Mouse (Mus musculus) spleen, adult 12 weeks (tissue): ENCODE results near the gene Snapin.

Source experiments
- DNase-seq: peaks from one replicate; pipeline ENCODE4 v3.0.0; 2022; ENCODE audit warnings: low spot score

Snapin gene

DNA sequence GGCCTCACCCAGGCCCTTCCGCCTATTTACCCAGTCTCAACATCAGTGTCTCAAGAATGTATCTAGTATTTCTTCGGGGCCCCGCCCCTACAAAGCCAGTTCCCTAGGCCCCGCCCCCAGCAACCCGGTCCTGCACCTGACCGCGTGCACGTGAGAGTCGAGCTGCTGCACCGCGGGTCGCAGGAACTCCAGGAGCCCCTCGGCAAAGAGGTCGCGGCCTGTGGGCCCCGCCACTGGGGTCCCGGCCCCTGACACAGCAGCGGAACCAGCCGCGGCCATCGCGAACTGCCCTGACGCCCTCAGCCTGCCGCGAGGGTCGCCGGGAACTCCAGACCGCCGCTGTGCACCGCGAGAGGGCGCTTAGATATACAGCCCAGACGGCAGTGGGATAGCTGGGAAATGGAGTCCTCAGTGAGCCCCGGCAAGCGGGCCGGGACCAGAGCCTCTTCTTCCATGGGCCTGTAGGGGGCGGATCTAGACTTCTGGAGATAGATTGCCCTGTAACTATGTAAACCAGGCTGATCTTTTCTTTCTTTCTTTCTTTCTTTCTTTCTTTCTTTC is at the start of gene Snapin:
Gene Snapin, minus strand, starts transcription at position 338 of the 561 bp plus-strand sequence.
- DNase-seq, result peak; percentile 96

DNA sequence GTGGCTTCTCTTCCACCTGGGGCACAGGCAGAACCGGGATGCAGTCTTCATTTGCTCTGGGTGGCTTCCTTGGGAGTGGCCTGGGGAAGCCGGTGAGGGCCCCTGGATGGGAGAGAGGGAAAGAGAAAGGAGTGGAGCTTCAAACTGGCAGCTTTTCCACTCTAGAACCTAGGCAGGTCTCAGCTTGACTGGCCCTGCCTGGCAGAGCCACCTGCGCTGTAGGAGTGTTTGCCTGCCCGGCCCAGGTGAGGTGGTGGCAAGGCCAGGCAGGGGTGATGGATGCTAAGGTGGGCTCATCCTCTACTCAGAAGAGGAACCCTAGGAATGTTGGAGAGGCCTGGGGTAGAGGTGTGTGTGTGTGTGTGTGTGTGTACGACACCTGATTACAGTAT is 47.1 kb upstream of the Snapin start:
- DNase-seq, result no peak

DNA sequence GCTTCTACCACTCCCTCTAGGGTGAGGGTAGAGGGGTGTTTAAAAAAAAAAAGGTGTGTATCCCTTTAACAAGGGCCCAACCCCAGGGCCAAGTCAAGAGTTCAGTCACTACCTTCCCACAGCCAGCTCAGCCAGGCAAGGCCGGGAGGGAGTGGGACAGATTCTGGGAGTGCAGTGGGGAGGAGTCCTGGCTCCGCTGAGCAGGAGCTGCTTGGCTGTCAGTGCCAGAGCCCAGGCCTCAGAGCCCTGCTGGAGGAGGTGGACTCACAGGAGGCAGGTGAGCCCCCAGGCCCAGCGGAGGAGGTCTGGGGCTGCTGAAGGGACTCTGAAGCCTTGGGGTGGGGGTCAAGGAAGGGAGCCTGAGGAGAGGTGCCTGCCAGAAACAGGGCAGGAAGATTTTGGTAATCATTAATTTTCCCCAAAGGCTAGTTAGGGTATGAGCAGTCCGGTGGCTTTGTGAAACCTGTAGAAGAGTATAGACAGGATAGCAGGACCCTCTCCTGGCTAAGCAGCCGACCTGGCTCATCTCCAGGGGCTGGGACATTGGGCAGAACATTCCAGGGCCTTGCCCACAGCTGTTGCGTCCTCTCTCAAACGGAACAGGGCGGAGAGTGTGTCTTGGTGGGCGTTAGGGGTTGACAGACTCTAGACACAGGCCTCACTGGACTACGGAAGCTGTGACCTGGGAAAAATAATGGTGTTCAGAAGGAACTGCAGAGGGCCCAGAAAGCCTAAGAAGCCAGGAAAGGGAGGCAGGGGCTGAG is 46.5 kb upstream of the Snapin start, which contains the start of gene S100a16:
Gene S100a16, plus strand, starts transcription at position 114 of the 764 bp plus-strand sequence.
- DNase-seq, result no peak

DNA sequence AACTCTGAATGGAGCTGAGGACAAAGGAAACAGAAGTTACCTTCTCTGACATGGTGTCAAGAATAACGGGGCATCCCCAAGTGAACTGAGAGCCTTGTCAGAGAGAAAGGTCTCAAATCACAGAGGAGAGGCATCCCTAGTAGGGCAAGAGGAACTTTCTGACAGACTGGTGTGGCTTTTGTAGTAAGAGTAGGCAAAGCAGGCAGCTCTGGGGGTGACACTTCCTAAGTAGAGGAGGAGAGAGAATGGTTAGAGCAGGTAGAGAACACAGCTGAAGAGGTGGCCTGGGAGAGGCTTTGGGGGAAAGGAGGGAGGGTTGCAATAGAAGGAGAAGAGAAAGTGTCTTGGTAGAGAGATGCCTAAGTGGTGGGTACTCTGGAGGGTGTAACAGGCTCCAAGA is 44.6 kb upstream of the Snapin start:
- DNase-seq, result no peak

DNA sequence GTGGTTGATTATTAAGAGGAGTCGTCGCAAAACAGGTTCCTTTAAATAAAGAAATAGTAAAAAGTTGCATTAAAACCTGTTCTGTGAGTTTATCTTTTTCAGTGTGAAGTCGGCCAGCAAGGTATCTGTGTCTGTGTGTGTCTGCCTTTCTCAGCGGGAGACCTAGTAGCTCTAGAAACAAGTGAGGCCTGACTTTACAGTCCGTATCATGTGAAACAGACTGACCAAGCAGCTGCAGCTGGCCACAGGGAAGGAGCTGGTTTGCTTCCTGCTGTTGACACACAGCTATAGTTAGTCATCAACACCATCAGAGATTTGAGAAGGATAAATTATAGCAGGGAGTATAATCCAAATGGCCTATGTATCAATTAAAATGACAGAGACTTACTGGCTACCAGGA is 40.9 kb upstream of the Snapin start:
- DNase-seq, result no peak

DNA sequence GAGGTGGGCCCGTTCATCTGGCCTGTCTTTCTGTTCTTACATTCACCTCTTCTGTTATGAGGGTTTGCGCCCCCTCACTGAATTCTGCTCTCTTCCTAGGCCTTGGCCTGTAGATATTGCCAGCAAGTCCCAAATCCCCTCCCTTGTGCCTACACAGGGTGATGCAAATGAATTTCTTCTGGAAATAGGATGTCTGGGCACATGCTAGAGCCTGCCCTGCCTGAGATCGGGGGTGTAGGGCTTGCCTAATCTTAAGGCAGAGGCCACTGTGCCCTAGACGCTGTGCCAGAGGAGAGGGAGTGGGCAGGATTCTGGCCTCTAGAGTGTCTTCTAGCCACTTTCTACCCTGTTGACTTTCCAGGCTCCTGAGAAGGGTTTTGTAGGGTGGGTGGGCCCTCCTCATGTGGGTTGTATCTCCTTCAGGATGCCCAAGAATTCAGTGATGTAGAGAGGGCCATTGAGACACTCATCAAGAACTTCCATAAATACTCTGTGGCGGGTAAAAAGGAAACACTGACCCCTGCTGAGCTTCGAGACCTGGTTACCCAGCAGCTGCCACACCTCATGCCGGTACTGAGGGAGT is 36.5 kb upstream of the Snapin start:
- no peak for DNase-seq

DNA sequence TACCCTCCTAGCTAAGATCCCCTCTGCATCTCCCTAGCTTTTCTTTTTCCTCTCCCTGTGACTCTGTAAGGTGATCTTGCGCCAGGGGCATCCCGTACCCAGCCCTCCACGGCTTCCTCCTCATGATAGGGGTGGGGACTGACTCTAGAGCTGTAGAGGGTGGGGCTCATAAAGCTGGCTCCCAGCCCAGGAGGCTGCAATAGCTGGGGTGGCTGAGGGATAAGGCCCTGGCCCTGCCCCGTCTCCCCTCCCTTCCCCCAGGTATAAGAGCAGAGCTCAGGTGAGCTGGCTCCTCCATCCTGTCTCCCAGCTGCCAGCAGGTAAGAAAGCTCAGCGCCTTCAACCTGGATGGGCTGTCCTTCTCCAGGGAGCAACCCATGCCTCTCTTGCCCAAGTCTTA is 35.7 kb upstream of the Snapin start, which contains the start of gene S100a14:
Gene S100a14, plus strand, starts transcription at position 277 of the 400 bp plus-strand sequence.
- DNase-seq, result no peak

DNA sequence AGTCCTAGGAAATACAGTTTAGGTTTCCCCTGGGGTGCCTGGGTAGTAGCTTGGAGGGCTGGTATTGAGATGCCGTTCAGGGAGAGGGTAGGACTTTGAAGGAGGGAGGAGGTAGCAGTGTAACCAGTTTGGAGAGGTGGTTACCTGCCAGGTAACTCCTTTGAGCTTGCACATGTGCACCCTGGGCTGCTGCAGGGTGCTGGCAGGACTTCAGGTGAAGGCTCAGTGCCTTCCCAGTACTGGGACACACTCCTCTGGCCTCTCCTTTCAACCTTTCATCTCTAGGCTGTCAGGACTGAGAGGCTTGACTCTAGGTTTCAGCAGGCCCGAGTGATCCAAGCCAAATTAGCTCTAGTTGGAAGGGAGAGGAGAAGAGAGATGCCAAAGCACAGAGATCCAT is 35.2 kb upstream of the Snapin start:
- DNase-seq, result no peak

DNA sequence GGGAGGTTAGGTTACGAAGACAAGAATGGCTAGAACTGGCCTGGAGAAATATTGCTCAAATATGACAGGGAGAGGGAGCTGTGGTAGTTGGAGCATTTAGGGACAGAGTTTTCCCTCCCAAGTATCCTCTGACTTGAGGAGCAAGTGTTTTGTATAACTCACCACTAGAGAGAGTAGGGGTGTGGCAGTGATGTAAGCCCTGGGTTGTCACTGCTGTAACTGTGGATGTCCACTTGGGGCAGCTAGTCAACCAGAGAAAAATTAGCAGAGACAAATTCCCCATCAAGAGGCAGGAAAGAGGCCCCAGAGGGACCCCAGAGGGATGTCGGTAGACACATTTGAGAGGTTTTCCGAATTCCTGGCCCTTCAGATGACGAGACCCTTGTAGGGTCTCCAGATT is 34.6 kb upstream of the Snapin start:
- no peak for DNase-seq

DNA sequence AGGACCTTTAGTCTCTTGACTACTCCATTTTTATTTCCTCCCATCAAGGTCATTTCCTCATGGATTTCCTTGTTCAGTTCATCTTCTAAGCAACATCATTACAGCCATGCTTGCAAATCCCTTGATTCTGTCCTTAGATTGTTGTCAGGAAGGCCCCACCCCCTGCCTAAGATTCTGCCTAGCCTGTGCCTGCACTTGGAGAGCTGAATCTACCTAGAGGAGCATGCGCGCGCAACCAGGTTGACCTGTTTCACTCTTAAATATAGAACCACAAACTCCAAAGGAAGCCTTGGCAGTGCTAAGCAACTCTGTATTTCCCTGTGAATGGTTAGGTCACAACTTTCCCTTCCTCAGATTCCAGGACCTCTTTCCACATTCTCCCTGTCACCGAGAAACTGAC is 26.9 kb upstream of the Snapin start:
- DNase-seq, result no peak

DNA sequence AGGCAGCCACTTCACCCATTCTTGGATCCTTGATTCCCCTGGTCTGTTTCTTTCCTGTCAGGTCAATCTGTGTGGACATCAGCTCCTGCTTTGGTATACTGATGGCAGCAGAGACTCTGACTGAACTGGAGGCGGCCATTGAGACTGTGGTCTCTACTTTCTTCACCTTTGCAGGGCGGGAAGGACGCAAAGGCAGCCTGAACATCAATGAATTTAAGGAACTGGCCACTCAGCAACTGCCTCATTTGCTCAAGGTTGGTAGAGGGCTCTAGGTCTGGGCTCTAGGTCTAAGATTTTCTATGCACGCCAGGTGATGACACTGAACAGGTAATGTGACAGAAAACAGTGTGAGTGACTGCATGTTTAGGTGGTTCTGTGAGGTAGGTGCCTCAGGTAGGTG is 25.0 kb upstream of the Snapin start:
- no peak for DNase-seq

DNA sequence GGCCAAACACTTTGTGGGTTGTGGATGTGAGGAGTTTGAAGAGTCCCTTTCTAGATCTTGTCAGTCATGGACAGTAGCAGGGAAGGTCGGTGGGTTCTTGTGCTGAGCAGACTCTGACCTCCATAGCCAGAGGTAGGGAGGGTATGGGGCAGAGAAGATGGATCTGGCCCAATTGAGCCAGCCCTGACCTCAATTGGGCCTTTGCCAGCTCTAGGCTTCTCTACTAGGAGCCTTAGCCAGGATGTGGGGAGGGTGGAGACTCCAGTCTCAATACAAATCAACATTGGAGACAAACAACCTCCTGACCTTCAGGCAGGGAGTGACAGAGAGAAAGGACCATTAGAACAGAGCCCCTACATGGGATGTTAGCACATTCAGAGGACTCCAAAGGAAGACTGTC is 24.4 kb upstream of the Snapin start:
- DNase-seq, result no peak

DNA sequence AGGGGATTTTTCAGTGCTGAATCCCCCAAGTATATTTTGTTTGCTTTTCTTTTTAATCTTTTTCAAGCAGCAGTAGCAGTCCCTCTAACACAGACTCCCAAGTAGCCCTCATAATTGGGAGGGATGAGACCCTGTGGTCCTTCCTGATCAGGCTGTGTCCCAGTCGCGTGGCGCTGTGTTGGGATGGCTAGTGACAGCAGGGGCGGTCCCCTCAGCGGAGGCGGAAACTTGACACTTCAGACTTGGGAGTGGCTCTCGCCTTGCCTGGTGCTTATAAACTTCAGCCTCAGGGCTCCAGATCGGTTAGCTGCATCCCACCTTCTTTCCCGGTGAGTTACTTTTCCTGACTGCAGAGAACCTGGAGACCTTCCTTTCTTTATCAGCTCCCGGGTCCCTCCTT is 23.9 kb upstream of the Snapin start:
- DNase-seq, result peak; percentile 44

DNA sequence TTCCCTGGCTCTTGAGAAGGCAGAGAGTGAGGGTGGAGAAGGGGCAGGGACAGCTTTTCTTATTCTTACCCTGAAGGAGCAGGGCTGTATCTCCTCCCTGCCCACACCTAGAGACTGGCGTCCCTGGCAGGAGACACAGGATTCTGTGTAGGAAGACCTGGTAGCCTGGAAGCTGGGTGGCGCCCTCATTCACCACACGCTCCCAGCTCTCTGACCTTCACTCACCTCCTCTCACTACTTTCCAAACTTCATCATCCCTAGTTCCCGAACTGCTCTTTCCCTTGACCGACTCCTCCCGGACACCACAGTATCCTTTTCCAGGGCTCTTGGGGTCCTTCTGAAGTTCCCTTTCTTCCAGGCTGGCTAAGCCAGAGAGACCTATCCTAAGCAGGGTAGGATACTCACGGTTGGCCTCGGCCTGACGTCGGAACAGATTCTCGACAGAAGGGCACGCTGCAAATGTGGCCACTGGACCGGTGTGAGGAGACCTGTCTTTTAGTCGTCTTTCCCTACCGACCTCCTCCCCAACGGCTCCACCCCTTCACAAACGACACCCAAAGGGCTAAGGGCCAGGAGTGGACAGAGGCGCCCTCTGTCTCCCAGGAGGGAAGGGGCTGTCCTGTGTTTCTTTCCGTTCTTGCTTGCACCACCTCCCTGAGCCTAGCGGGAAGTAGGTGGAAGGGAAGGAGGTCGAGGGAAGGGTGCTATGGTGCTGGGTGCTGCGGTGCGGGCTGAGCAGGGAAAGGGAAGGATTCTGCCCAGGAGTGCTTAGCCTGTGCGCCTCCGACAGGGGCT is 23.2 kb upstream of the Snapin start, which contains the start of the genes S100a1 and S100a13:
Gene S100a1, minus strand, starts transcription at position 597 of the 795 bp plus-strand sequence.
Gene S100a13, plus strand, starts transcription at position 640 of the 795 bp plus-strand sequence.
- DNase-seq, result no peak

DNA sequence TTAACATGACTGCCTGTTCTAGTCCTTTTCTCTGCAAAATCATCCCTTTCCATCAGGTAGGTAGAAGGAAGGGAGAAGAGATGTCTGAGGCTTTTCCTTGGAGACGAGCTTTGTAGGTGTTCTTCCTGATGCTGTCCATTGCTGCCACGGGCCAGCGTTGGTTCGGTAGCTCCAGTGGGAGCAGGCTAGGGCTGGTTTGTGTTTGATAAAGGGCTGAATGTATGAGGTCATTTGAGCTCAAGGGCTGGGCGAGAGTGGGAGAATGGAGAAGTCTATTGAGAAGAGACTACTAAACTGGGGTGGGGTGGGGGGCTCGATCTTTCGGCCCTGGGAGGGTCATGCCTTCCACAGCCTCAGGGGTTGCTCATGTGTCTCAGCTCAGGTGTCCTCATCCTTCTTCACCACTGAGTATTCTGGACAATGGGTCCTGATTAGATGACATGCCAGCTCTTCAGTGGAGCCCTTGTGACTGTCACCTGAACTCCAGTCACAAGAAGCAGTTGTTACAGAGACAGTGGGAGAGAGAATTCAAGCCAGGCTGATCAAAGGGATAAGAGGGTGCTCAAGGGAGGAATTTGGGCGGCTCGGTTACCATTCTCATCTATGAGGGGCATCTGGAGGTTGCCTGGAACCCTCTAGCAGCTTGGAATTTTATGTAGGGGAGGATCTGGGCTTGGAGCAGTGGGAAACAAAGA is 22.3 kb upstream of the Snapin start:
- no peak for DNase-seq

DNA sequence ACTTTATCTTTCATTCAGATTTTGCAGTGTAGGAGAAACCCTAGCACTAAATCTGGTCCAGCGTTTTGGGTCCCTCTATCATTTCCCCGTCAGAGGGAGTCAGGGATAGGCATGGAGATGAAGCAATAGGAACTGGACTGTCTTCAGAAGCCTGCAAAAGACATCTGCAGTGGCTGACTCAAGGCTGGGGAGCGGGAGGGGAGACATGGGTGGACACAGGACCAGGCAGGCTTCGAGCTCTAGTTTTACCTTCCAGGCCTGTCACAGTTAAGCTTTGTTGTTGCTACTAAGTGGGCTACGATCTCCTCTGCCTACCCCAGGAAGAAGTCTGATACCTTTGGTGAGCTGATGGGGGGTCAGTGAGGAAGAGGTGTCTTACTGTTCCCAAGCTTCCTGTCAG is 21.4 kb upstream of the Snapin start:
- DNase-seq, result no peak

DNA sequence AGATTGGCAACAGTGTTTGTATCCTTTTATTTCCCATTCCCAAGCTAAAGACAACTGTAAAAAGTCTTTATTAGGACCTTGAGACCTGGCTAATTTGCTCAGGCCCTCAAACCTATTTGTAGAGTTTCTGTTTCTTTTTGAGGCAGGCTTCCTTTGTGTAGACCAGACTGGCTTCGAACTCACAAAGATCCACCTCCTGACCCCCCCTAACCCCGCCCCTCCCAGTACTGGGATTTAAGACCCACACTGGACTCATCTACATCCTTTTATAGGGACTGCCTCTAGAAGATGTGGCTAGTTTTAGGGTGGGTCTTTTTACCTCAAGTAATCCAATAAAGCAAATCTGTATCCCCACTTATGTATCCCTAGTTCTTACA is 18.9 kb upstream of the Snapin start:
- DNase-seq, result no peak

DNA sequence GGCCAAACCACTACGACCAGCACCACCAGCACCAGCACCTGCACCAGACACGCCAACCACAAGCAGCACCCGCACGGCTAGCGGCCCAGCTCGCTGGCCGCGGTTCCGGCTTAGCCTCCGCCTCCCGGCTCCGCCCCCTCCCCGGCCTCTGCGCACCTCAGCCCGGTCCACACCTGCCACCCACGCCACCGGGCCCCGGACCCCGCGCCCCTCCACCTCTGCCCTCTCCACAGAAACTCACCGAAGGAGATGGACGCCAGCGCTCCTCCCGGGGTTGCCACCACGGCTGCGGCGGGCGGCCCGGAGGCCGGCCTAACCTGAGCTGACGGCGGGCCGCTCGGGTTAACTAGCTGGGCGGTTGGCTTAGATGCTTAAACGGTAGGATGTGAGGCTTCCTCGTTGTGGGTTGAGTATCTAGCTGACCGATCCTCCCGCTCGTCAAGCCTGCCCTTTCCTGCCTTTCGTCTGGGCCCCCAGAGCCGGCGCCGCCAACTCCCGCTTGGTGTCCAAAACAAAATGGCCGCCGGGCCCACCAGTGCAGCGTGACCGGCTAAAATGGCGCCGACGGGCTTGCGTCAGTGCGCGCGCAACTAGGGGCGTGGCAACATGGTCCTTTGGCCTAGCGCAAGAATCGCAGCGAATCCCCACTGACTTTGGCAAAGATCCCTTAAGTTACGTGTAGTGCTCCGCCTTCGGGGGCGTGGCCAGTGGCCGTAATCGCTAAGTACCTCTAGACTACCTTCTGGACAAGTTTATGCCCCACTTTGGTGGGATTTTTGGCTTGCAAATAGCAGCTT is 18.3 kb upstream of the Snapin start, which contains the start of gene Chtop:
Gene Chtop, minus strand, starts transcription at position 549 of the 797 bp plus-strand sequence.
- peak; percentile 100 for DNase-seq

DNA sequence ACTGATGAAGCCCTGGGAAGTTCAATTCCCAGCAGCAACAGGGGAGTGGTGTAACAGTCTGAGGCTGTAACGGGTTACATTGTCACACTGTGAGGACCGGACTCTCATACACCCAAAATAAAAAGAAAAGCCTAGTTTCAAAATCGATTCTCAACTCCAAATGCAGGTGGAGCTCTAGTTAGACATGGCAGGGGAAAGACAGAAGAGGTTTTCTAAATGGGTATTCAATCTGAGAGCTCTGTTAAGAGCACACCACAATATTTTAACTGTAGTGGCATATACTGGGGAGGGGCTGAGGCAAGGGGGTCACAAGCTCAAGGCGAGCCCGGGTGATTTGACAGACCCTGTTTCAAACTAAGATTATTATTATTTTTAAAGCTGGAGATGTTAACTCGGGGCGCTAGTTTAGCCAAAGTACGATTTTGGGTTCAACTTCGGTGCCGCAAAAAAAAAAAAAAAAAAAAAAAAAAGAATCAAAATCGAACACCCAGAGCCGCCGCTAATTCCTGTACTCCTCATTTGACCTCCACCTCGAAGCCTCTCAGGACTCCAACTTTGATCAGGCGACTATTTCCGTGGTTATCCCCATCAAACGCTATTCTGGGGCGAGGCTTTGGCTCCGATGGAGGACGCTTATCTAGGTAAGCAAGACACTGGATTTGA is 17.6 kb upstream of the Snapin start:
- DNase-seq, result no peak

DNA sequence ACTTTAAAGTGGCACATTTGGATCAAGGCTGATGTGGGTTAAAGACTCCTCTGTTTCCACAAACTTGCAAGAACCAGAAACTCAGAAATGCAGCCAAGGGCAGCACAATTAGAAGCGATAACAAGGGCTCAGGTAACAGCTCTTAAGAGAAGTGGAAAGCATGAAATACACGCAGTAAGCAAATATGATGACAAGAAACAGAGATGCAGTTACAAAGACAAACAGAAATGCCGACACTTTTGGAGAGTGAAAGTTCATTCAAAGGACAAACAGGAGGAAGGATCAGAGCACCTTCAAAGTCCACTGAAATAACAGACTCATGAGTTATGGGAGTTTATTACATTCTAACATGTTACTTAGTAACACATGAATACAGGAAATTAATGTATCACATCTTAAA is 15.5 kb upstream of the Snapin start:
- DNase-seq, result no peak
